Mouse (Mus musculus) skeletal muscle tissue, adult 2 months (tissue): Measurements from ENCODE around the gene Ncor2.

Experiments
- DNase-seq: peaks from one replicate; pipeline ENCODE4 v3.0.0-alpha.2; 2012; ENCODE audit warnings: low read depth, low spot score

The Ncor2 gene

DNA sequence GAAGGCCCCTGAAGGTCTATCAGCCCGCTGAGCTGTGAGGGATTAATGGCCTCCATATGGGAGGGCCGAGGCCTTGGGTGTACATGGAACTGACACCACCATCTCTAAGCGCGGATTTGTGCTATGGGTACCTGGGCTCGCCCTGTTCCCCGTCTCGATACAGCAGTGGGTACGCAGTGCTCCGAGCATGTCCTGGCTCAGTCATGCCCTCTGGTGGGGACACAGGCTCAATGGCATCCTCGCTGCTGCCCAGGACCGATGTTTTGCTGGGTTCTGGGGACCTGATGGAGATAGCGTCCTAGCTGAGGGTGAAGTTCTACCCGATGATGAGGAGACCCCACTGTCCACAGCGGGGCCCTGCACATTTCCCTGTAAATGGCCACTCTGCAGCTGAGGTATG lies 155.0 kb downstream of the Ncor2 start:
- no peak for DNase-seq

DNA sequence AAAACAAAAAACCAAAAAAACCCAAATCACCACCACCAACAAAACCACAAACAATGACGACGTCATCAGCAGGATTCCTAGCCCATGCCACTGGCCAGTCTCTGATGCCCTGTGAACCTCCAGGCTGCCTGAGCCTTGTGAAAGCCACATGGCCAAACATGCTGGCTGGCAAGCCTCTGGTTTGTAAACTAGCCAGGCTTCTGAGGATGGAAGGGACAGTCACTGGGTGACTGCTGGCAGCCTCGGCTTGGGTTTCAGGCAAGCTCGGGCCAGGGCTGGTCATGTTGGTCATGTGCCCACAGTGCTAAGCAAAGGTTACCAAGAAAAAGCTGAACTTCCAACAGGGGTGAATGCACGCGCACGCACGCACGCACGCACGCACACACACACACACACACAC lies 157.7 kb downstream of the Ncor2 start:
- peak; percentile 93 for DNase-seq

GRCm38 (mm10) chr5:125019099-125019498 lies 159.9 kb downstream of the Ncor2 start:
- no peak for DNase-seq

- no peak for DNase-seq
These were observed 161.7 kb downstream of the Ncor2 start for GRCm38 (mm10) chr5:125017332-125017731.

DNA sequence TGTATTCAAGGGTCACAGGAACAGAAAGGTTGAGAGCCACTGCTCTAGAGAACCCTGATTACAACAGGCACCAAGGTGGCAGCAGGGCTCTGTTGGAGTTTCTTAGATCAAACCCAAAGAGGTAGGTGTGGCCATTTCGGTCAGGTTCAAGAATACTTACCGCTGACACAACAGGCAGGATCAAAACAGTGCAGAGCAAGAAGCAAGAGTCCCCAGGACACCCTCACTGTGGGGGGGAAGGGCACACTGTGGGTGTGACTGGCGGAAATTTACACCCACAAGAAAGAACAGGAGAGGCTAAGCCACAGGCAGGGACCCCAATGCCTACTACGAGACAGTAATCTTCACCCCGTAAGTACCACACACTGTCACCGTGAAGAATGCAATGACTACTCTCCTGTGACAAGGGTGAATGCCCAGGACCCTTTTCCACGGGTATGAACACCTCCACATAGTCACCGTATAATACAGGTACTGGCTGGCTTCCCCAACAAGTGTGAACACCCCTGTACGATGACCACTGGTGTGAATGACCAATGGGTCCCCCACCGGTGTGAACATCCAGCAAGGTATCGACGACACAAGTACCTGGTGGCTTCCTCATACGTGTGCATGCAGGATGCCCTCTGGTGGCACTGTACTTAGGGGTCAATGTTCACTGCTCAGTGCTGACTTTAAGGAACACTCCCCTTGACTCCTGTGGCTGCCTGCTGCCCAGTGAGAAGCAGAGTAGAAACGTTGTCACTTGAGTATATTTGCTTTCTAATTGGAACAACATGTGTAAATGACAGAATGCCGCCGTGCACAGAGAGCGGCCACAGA lies 162.4 kb downstream of the Ncor2 start:
- DNase-seq = no peak

GRCm38 (mm10) chr5:125015576-125015975 lies 163.4 kb downstream of the Ncor2 start:
- no peak for DNase-seq

DNA sequence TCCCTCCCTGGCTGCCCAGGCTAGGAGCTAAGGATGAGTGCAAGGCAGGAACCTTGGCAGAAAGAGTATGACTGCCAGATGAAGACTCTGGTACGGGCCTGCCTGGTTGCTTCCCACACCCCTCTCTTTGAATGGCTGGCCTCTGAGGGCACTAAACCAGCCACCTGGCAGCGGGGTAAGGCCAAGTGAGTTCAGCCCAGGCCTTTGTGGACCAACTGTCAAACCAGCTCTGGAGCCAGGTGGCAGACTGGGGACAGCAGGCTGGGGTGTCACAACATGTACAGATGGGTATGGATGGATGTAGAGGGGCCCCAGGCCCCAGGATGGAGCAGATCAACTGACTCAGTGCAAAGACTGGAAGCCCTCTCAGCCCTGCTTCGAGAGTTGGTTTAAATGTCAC lies 164.0 kb downstream of the Ncor2 start:
- DNase-seq = no peak

GRCm38 (mm10) chr5:125014497-125014896 lies 164.5 kb downstream of the Ncor2 start:
- DNase-seq = no peak

- no peak for DNase-seq
These were observed 167.4 kb downstream of the Ncor2 start for GRCm38 (mm10) chr5:125011628-125012027.

DNA sequence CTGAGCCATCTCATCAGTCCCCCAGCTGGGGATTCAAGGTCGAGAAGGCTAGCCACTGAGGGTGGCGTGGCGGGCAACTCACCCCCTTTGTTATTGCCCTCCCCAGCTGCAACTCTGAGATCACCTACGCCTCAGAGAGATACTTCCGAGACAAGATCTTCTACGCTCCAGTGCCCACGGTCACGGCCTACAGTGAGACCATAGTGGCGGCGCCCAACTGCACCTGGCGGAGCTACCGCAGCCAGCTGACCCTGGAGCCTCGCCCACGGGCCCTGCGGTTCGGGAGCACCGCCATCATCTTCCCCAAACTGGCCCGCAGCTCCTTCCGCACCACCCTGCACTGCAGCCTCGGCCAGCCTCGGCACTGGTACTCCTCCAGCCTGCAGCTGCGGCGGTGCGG lies 167.9 kb downstream of the Ncor2 start:
- DNase-seq = no peak

DNA sequence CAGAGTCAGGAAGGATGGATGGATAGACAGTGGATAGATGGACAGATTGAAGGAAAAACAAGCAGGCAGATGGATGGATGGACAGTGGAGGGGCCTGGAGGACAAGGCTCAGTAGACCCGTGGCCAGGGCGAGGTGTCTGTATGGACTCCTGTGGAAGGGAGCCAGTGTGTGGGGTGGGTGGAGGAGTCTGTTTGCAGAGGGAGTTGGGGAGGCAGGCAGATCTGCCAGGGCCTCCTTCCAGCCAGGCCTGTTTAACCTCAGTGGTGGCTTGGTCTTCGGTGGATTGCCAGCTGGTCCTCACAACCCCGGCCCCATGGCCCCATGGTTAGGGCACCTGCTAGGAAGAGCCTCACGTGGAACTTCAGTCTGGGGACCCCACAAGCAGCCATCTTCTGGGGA lies 172.1 kb downstream of the Ncor2 start:
- DNase-seq = no peak

DNA sequence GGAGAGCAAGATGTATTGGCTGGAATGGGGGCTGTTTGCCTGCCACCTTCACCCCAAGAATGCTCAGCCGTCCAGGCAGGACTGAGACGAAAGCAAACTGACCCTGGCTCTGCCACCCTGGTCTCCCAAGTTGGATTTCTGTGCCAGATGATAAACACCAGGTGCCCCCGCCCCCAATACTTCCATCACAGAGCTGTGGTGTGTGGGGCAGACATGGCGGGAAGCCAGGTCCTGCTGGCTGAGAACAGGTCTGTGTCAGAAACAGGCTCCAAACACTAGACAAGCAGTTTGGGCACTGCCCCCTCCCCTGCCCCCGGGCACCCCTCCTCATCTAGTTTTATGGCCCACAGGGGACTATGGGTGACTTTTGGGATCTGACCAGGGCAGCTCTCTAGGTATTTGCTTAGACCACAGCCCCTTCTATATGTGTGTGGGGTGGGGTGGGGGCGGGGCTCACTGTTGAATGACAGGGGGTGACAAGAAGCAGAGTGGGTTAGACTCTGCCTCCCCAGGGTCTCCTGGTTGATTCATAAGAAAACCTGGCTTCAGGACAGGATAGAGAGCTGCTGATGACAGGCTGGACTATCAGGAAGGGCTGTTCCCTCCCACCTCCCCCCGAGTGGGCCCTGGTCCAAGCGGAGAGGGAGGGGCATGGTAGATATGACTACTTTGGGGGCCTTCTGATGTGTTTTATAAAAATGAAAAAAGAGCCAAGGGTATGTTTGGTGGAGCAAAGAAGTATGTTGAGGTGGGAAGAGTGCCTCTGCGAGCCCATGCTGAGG lies 173.0 kb downstream of the Ncor2 start:
- DNase-seq = no peak

- DNase-seq = no peak
These were observed 175.2 kb downstream of the Ncor2 start for GRCm38 (mm10) chr5:125003873-125004255.

- DNase-seq = no peak
These were observed 175.8 kb downstream of the Ncor2 start, which contains the start of gene Rflna for GRCm38 (mm10) chr5:125002969-125003872. TSS of gene Rflna (plus strand) at chr5:125003221.

DNA sequence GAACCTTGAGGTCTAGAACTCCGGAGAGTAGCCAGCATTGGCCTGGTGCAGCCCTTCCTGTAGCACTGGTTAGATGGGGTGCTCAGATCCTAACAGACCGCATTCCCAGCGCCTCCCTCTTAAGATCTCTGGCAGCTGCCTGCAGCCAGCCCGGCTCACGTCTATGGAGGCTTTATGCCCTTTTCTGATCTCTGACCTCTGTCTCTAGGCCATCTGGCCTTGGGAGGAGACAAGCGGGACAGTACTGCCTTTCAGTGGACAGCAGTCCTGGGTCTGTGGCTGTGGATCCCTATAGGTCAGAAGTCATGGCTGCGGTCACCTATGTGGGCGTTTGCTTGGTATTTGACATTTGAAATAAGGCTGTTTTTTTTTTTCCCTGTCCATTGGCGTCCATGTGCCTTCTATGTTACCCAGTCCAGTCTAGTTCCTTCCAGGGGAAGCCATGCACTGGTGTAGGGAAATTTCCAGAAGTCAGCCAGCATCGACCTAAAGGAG lies 178.2 kb downstream of the Ncor2 start:
- no peak for DNase-seq

DNA sequence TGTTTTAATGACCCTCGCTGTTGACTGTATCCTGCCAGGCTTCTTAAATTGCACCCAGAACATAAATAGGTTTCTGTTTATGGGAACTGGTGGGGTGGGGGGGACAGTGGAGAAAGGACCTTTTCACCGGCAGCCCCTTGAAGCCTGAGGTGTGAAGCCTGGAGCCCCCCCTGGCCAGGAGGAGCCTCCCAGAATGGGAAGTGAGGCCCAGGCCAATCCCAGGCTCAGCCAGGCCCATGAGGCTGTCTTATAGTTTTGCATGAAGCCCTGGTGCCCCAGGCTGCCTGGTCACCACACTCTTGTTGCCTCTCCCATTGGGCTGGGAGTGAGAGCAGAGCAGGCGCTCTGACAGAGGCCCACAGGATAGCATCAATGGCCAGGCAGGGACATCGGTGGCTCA lies 181.1 kb downstream of the Ncor2 start:
- no peak for DNase-seq

- no peak for DNase-seq
These were observed 182.2 kb downstream of the Ncor2 start for GRCm38 (mm10) chr5:124996816-124997215.

DNA sequence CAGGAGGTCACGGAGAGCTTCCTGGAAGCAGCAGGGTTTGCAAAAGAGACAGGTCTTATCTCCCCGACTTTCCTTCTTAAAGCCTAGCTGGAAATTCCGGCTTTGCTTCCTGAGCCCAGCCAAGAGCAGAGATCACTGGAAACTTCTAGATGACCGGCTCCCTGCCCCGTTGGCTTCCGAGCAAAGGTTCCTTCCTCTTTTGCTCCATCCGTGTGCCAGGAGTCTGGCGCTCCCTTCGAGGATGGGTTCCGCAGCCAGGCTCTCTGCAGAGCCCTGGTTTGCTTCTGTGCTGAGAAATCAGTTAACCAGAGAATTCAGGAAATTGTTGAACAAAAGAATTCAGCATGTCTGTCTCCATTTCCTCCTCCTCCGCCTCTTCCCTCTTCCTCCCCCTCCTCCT lies 186.1 kb downstream of the Ncor2 start:
- DNase-seq = no peak

GRCm38 (mm10) chr5:124992323-124992722 lies 186.7 kb downstream of the Ncor2 start:
- DNase-seq = no peak

- DNase-seq = no peak
These were observed 189.3 kb downstream of the Ncor2 start for GRCm38 (mm10) chr5:124989724-124990123.

DNA sequence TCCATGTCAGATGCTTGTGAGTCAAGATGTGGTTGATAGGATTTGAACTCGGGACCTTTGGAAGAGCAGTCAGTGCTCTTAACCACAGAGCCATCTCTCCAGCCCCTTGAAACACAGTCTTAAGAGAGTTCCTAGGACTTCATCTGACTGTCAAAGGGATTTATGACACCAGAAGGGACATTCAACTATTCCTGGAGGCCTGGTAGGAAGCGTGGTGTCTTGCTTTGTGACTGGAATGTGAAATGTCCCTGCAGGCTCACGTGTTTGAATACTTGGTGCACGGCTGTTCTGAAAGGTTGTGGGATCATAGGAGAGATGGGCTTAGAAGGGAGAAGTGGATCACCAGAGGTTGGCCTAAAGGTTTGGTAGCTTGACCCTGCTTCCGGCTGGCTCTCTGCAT lies 192.4 kb downstream of the Ncor2 start:
- DNase-seq = no peak

GRCm38 (mm10) chr5:124986222-124986621 lies 192.8 kb downstream of the Ncor2 start:
- DNase-seq = no peak
